In the genomic region with DNA sequence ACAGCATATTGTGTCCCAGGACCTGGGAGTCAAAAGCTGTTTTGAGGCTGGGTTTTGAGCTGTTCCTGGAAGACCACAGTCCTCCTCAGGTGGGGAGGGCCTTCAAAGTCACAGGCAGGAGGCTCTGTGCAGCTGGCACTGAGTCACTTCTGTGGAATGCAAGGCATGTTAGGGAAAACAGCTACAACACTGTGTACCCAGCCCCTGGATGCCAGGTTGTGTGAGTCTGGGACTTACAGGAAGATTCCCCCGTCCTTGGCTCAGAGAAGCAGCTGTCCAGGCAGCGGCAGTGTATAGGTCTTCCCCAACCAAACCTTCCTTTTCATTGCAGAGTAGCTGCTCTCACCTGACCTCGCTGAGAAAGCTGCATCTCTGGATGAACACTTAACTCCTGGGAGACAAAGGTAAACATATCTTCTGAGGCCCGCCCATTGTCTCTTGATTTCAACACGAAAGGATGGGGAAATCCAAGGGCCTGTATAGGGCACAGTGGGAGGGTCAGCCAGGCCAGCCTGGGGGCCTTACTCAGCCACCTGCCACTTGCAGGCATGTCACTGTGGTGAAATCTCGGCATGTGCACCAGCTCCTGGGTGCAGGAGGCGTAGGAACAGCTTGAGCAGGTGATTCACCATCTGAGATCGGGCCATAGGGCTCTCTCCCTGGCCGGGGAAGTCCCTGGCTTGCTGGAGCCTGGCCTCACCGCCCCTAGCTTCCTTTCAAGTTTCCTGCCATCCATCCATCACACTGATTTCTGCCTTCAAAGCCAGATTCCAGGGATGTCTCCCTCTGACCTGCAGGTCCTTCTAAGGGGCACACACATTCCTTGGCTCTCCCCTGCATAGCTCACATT, we compare ENCODE assay signal across 8 mouse cellular contexts.
A peak's percentile ranks its signal among the peaks of the same experiment; 100 is the strongest.
DNase-seq lines count a peak whose midpoint lies in the region; ATAC-seq and TF ChIP-seq lines count a peak whose summit lies in the region.

No protein-coding gene starts in this region.

- no peak overlapping the region for H3K9ac ChIP-seq in hindbrain, postnatal 0 days (replicated peaks; ENCODE audit: low read length)

- DNase-seq in hindbrain, embryonic 10.5 days (ENCODE audit: low spot score) = peak; percentile 29
- DNase-seq in hindbrain, postnatal 0 days (ENCODE audit: low spot score) = no peak
- DNase-seq in adrenal gland, postnatal 25 days = peak; percentile 15
- DNase-seq in kidney, adult 2 months = peak; percentile 54
- no peak for DNase-seq in cerebellum, adult 11-12 months
- no peak for DNase-seq in left cerebral cortex, postnatal 4 days

- 20% methylated on average over 10 of the region's 10 CpGs for WGBS in hindbrain, embryonic 10.5 days
- WGBS in hindbrain, postnatal 0 days = 36% methylated on average over 10 of the region's 10 CpGs
- 26% methylated on average over 10 of the region's 10 CpGs for WGBS in kidney, adult 2 months

- H3K4me3 ChIP-seq in hindbrain, embryonic 10.5 days = no peak overlapping the region
- no peak overlapping the region for H3K4me3 ChIP-seq in hindbrain, postnatal 0 days (ENCODE audit: low read length)
- no peak overlapping the region for H3K4me3 ChIP-seq in kidney, adult 2 months (ENCODE audit: insufficient read depth, low read depth, low read length)
- H3K4me3 ChIP-seq in myocyte = no peak overlapping the region

- ATAC-seq in hindbrain, postnatal 0 days = no peak
- no peak for ATAC-seq in frontal cortex, adult (ENCODE audit: low TSS enrichment)

- no peaks in the 10 kb centered on the region for H3K79me2 ChIP-seq in myocyte (ENCODE audit: control insufficient read depth, insufficient read depth)

- TF ChIP-seq POLR2A in kidney, adult 2 months (IDR thresholded peaks at IDR 0.05; ENCODE audit: low read depth, low read length) = no peak
- no peak for TF ChIP-seq POLR2A in myocyte (IDR thresholded peaks at IDR 0.05; ENCODE audit: insufficient read length, low read depth)

- no peak overlapping the region for H3K4me2 ChIP-seq in hindbrain, postnatal 0 days (ENCODE audit: low read depth, low read length)
- peak overlapping the region; percentile 35 for H3K4me2 ChIP-seq in myocyte (ENCODE audit: low read depth)

- H3K9me3 ChIP-seq in hindbrain, embryonic 10.5 days = no peaks in the 10 kb centered on the region
- H3K9me3 ChIP-seq in hindbrain, postnatal 0 days (ENCODE audit: low read length) = no peaks in the 10 kb centered on the region

- H3ac ChIP-seq in myocyte (ENCODE audit: control insufficient read depth, insufficient read length) = no peak overlapping the region

- peak overlapping the region; percentile 77 for H3K27ac ChIP-seq in hindbrain, embryonic 10.5 days
- no peak overlapping the region for H3K27ac ChIP-seq in hindbrain, postnatal 0 days
- no peak overlapping the region; the same call in 1 of the 2 replicates for H3K27ac ChIP-seq in kidney, adult 2 months (ENCODE audit: insufficient read depth, low read depth, low read length)

- intact Hi-C loops in left cerebral cortex, postnatal 4 days (cut with DNase I) = no loop called here

- H3K4me1 ChIP-seq in hindbrain, embryonic 10.5 days (replicated peaks) = peaks cover 33% of the 10 kb centered on the region
- peaks cover 6% of the 10 kb centered on the region; the same call in 1 of the 2 replicates for H3K4me1 ChIP-seq in hindbrain, postnatal 0 days (ENCODE audit: insufficient read depth, low read length)
- H3K4me1 ChIP-seq in kidney, adult 2 months (ENCODE audit: control insufficient read depth, insufficient read depth, low read length) = peaks cover 11% of the 10 kb centered on the region; the same call in 1 of the 2 replicates

- H3K27me3 ChIP-seq in hindbrain, embryonic 10.5 days (ENCODE audit: insufficient read depth, poor library complexity, severe bottlenecking) = no peaks in the 10 kb centered on the region
- H3K27me3 ChIP-seq in hindbrain, postnatal 0 days (ENCODE audit: insufficient read depth, low read length) = 0 out of 2 replicates have a peak, but pooled peaks cover 9% of the 10 kb centered on the region
- H3K27me3 ChIP-seq in kidney, adult 2 months (replicated peaks; ENCODE audit: control insufficient read depth, insufficient read depth, low read length) = no peaks in the 10 kb centered on the region
- H3K27me3 ChIP-seq in myocyte (ENCODE audit: control insufficient read depth, insufficient read depth, insufficient read length) = no peaks in the 10 kb centered on the region

- no peak for TF ChIP-seq CTCF in hindbrain, postnatal 0 days (IDR thresholded peaks at IDR 0.05; ENCODE audit: low read depth)
- TF ChIP-seq CTCF in kidney, adult 2 months (conservative IDR thresholded peaks at IDR 0.05; ENCODE audit: insufficient read depth, insufficient read length, low read depth, low read length) = no peak

- H3K36me3 ChIP-seq in hindbrain, embryonic 10.5 days = no peaks in the 10 kb centered on the region
- no peaks in the 10 kb centered on the region for H3K36me3 ChIP-seq in hindbrain, postnatal 0 days (ENCODE audit: insufficient read depth, low read length)
- no peaks in the 10 kb centered on the region for H3K36me3 ChIP-seq in kidney, adult 2 months (ENCODE audit: control insufficient read depth, insufficient read depth, low read length)
- H3K36me3 ChIP-seq in myocyte (ENCODE audit: control insufficient read depth, insufficient read depth) = no peaks in the 10 kb centered on the region

TF ChIP-seq in myocyte, 11 proteins besides CTCF, POLR2A, EP300 and RAD21:
- no peak for TF ChIP-seq TCF12 (IDR thresholded peaks at IDR 0.05; ENCODE audit: insufficient read depth, poor library complexity, severe bottlenecking)
- TF ChIP-seq MAX (IDR thresholded peaks at IDR 0.05; ENCODE audit: low read depth) = no peak
- peak in 2 of 3 experiments; percentile 73 to 87 for TF ChIP-seq MYOD1 (IDR thresholded peaks at IDR 0.05; ENCODE audit: control insufficient read depth in 1 of 3, insufficient read length in 2 of 3, low read depth in 2 of 3)
- TF ChIP-seq MYOG (IDR thresholded peaks at IDR 0.05; ENCODE audit: control insufficient read depth in 1 of 3, insufficient read depth in 1 of 3, insufficient read length in 2 of 3, low read depth in 2 of 3) = peak in 2 of 3 experiments; percentile 77 to 94
- no peak for TF ChIP-seq USF1 (IDR thresholded peaks at IDR 0.05; ENCODE audit: low read depth)
- TF ChIP-seq POLR2AphosphoS2 (IDR thresholded peaks at IDR 0.05; ENCODE audit: insufficient read length, low read depth) = no peak
- TF ChIP-seq E2F4 (IDR thresholded peaks at IDR 0.05; ENCODE audit: insufficient read depth) = no peak
- TF ChIP-seq TCF3 (IDR thresholded peaks at IDR 0.05; ENCODE audit: insufficient read length, low read depth) = peak; percentile 65
TF ChIP-seq in myocyte: peak in this region for 3.

Comparison
In these comparisons a context has a peak if more than half of its experiments do, and no peak if none do; other contexts are left out.
1. DNase-seq: peak in hindbrain, embryonic 10.5 days (single experiment), adrenal gland, postnatal 25 days (single experiment) and kidney, adult 2 months (single experiment); none in hindbrain, postnatal 0 days (single experiment), cerebellum, adult 11-12 months (single experiment) and left cerebral cortex, postnatal 4 days (single experiment).